Mouse (Mus musculus) C2C12 (cell line): ENCODE data around the gene Adipor2. TPM values are rescaled to one million over a fixed set of nuclear protein-coding genes. Genes with fewer than 3 reads are reported as not detected.

Experiments used
- H3K27me3 ChIP-seq: one replicate; pipeline ENCODE4 v1.6.1; 2011; ENCODE audit not compliant: control insufficient read depth, insufficient read depth, insufficient read length
- H3K36me3 ChIP-seq: one replicate; pipeline ENCODE4 v1.6.1; 2011; ENCODE audit not compliant: control insufficient read depth, insufficient read depth
- H3K4me3 ChIP-seq: one replicate; pipeline ENCODE4 v1.5.1; 2011; ENCODE audit warnings: mild to moderate bottlenecking, control low read depth; ENCODE audit not compliant: poor library complexity, insufficient read depth, severe bottlenecking
- H3K79me2 ChIP-seq: one replicate; pipeline ENCODE4 v1.6.1; 2011; ENCODE audit not compliant: control insufficient read depth, insufficient read depth
- H3K79me3 ChIP-seq: one replicate; pipeline ENCODE4 v1.6.1; 2011; ENCODE audit warnings: low read depth, control low read depth
- H3ac ChIP-seq: one replicate; pipeline ENCODE3; 2011; ENCODE audit warnings: low read depth; ENCODE audit not compliant: control insufficient read depth, insufficient read length
- CEBPB ChIP-seq: IDR thresholded peaks from one replicate; pipeline ENCODE4 v1.6.1; 2011; ENCODE audit warnings: low read depth, mild to moderate bottlenecking, control low read depth, moderate library complexity
- CTCF ChIP-seq: IDR thresholded peaks from one replicate; pipeline ENCODE4 v1.5.1; 2011; ENCODE audit not compliant: control insufficient read depth, insufficient read depth, insufficient read length
- FOSL1 ChIP-seq: IDR thresholded peaks from one replicate; pipeline ENCODE4 v1.8.0; 2011; ENCODE audit warnings: mild to moderate bottlenecking, low read length; ENCODE audit not compliant: poor library complexity, insufficient read depth, severe bottlenecking
- MAX ChIP-seq: IDR thresholded peaks from one replicate; pipeline ENCODE4 v1.6.1; 2011; ENCODE audit warnings: mild to moderate bottlenecking, control low read depth
- MYOD1 ChIP-seq: IDR thresholded peaks from one replicate; pipeline ENCODE4 v1.6.1; 2011; ENCODE audit warnings: low read depth; ENCODE audit not compliant: control insufficient read depth, insufficient read length
- MYOG ChIP-seq: IDR thresholded peaks from one replicate; pipeline ENCODE4 v1.6.1; 2011; ENCODE audit not compliant: control insufficient read depth, insufficient read length; ENCODE audit errors: extremely low read depth
- USF1 ChIP-seq: IDR thresholded peaks from one replicate; pipeline ENCODE4 v1.6.1; 2011; ENCODE audit warnings: low read depth, mild to moderate bottlenecking, control low read depth, moderate library complexity
- polyA plus RNA-seq: library from polyadenylated mRNA; unstranded; fragments of >200 nt; fragmentation: generic; extraction: Trizol; gene quantifications from one replicate; pipeline ENCODE4 v1.2.1, GENCODE M21; 2012; ENCODE audit warnings: missing spikeins

The Adipor2 gene
- polyA plus RNA-seq, 1 experiment: 28.0 TPM

DNA sequence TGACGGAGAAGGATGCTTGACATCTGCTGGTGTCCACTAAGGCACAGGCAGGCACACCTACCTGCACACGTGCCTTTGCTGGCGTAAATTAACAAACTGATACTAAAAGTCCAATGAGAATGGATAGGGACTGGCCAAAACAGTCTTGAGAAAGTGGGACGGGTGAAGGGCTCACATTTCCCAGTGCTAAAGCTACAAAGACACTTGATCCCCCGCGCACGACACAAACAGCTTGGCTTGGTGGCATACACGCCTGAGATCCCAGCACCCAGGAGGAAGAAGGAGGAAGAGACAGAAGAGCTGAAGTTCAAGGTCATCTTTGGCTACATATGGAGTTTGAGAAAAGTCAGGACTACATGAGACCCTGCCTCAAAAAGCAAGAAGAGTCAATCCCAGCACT lies 11.0 kb downstream of the Adipor2 start:
- Histone ChIP-seq H3K4me3 (no peak overlapping the region), H3K36me3 (no peaks in the 10 kb centered on the region), H3K27me3 (peaks cover 12% of the 10 kb centered on the region), H3K79me3 (no peaks in the 10 kb centered on the region), H3K79me2 (no peaks in the 10 kb centered on the region), H3ac (no peak overlapping the region)
- TF ChIP-seq FOSL1 (no peak), CTCF (no peak), MAX (no peak), USF1 (no peak), CEBPB (no peak), MYOD1 (no peak), MYOG (no peak)

DNA sequence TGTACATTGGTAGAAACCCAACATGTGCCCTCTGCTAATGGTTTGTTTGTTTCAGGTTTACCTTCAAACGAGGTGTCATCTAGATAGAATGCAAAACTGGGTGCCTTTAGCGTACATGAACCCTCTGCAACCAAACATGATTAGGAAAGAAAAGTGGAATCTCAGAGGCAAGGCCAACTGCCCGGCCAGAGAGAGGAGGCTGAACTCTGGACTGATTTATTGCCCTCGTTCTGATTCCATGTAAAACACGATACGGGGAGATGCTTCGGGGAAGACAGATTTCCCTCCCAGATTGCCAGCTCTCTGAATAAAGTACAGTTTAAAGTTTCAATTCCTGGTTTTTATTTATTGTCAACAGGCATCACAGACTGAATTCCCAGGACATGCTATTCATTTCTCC lies 12.2 kb downstream of the Adipor2 start:
- Histone ChIP-seq H3ac (no peak overlapping the region), H3K36me3 (no peaks in the 10 kb centered on the region), H3K27me3 (peaks cover 12% of the 10 kb centered on the region), H3K79me3 (no peaks in the 10 kb centered on the region), H3K79me2 (no peaks in the 10 kb centered on the region), H3K4me3 (no peak overlapping the region)
- TF ChIP-seq CTCF (no peak), MAX (no peak), MYOD1 (no peak), MYOG (no peak), USF1 (no peak), FOSL1 (no peak), CEBPB (no peak)

- Histone ChIP-seq H3K79me3 (no peaks in the 10 kb centered on the region), H3K4me3 (no peak overlapping the region), H3K36me3 (no peaks in the 10 kb centered on the region), H3K27me3 (peaks cover 12% of the 10 kb centered on the region), H3K79me2 (no peaks in the 10 kb centered on the region), H3ac (no peak overlapping the region)
- no peak for TF ChIP-seq CTCF
- TF ChIP-seq FOSL1: no peak
- TF ChIP-seq USF1: no peak
- no peak for TF ChIP-seq MAX
- no peak for TF ChIP-seq CEBPB
- TF ChIP-seq MYOG: no peak
- TF ChIP-seq MYOD1: no peak
Measured at GRCm38 (mm10) chr6:119404854-119405253, 12.7 kb downstream of the Adipor2 start.

DNA sequence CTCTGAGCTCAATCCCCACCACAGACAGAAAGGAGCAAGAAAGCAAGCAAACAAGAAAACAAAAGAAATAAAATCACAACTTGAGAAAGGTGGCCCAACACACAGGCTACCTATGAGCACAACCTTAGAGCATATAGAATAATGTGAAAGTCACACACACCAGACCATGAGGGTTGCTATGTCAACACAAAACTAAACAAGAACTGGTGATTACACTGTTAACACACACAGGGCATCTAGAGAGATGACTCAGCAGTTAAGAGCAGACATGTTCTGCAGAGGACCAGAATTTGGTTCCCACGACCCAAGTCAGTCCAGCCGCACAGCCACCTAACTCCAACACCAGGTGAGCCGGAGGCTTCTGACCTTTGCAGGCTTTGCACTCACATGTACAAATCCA lies 14.5 kb downstream of the Adipor2 start:
- TF ChIP-seq MYOG: no peak
- no peak for TF ChIP-seq CTCF
- no peak for TF ChIP-seq USF1
- no peak for TF ChIP-seq MYOD1
- TF ChIP-seq FOSL1: no peak
- no peak for TF ChIP-seq CEBPB
- TF ChIP-seq MAX: no peak
- no peaks in the 10 kb centered on the region for H3K36me3 ChIP-seq
- H3K27me3 ChIP-seq: peaks cover 12% of the 10 kb centered on the region
- H3K4me3 ChIP-seq: no peak overlapping the region
- no peak overlapping the region for H3ac ChIP-seq
- H3K79me2 ChIP-seq: no peaks in the 10 kb centered on the region
- H3K79me3 ChIP-seq: no peaks in the 10 kb centered on the region

DNA sequence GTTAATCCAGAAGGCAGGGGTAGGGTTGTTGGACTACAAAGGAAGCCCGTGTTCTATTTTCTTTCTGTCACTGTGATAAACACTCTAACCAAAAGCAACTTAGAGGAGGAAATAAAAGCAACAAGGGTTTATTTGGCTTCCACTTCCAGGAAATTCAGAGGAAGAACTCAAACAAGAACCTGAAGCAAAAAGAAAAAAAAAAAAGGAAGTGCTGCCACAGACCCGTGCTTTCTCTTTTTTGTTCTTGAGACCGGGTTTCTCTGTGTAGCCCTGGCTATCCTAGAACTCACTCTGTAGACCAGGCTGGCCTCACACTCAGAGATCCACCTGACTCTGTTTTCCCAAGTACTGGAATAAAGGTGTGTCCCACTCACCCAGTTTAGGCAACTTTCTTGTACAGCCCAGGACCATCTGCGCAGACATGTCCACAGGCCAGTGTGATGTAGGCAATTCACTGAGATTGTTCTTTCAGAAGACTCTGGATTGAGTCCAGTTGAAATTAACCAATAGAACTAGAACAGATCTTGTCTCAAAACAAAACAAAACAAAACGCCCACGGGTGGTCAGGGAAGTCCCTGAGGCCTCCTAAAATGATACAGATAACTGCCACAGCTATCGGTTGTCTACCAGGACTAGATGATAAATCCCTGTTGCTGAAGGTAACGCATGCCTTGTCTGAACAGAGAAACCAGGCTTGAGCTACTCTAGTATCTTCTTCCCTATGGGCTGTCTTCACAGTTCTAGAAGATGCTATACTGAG lies 15.8 kb downstream of the Adipor2 start:
- no peak for TF ChIP-seq MYOD1
- no peak for TF ChIP-seq MYOG
- TF ChIP-seq FOSL1: no peak
- no peak for TF ChIP-seq USF1
- no peak for TF ChIP-seq CEBPB
- no peak for TF ChIP-seq MAX
- TF ChIP-seq CTCF: no peak
- Histone ChIP-seq H3K36me3 (no peaks in the 10 kb centered on the region), H3K79me2 (no peaks in the 10 kb centered on the region), H3K4me3 (no peak overlapping the region), H3K79me3 (no peaks in the 10 kb centered on the region), H3ac (no peak overlapping the region), H3K27me3 (peaks cover 12% of the 10 kb centered on the region)

DNA sequence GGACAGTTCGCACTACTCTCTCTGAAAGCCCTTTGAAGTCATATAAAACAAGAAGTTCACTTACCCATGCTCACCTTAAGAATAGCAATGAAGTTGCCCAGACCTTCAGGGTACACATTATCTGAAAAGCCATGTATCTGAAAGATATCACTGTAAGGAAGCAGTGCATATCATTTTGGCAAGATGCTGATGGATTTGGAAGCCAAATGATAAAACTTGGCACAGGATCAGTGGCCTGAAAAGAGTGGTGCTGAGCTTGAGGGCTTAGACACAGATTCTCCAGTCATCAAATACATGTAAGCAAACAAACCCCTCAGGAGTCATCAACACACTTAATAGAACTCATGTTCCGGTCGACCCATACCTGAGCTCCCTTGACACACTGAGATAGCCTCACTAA lies 16.9 kb downstream of the Adipor2 start:
- no peak for TF ChIP-seq FOSL1
- TF ChIP-seq USF1: no peak
- no peak for TF ChIP-seq CEBPB
- no peak for TF ChIP-seq MAX
- TF ChIP-seq MYOG: no peak
- no peak for TF ChIP-seq CTCF
- TF ChIP-seq MYOD1: no peak
- Histone ChIP-seq H3K36me3 (no peaks in the 10 kb centered on the region), H3K4me3 (no peak overlapping the region), H3K79me2 (no peaks in the 10 kb centered on the region), H3ac (no peak overlapping the region), H3K27me3 (peaks cover 6% of the 10 kb centered on the region), H3K79me3 (no peaks in the 10 kb centered on the region)
